Mouse (Mus musculus): ENCODE measurements around the gene Cacna2d3. TPM values are rescaled to one million over a fixed set of nuclear protein-coding genes. Genes with fewer than 3 reads are reported as not detected.

Gene Cacna2d3
- polyA plus RNA-seq, 1 experiment from 2014 or later: 63.0 TPM

DNA sequence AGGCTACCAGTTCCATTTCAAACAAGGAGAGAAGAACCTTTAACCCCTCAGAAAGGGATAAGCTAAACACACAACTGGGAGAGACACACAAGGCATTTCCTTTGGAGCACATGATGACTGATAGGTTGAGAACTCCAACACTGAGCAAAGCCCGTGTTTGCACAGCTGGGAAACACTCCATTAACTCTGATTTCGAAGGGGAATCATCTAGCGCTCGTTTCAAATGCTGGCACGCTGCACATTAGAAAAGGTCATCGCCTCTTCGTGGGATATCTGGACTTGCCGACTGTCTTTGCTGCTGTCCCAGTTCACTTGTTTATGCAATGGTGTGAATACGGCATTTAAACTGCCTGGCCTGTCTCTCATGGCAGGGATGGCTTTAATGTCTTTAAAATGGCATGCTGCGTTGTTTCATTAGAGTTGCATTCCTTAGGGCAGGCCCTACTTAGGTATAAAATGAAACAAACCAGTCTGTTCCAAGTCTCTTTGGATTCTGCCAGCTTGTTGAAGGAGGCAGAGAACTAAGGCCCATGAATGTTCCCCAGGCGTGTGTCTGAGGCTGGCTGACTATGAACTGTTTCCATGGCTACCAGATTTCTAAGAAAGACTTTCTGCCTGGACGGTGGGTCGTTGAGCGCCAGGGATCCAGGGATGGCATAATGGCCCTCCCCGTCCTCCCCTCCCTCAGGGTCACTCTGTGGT lies 542.8 kb downstream of the Cacna2d3 start:
- Histone ChIP-seq H3K9me3 (ENCODE audit: control insufficient read depth, low read length) (no peaks in the 10 kb centered on the region), H3K27me3 (ENCODE audit: control insufficient read depth, insufficient read depth, low read length) (no peaks in the 10 kb centered on the region), H3K36me3 (ENCODE audit: control insufficient read depth, insufficient read depth, low read length) (no peaks in the 10 kb centered on the region), H3K4me3 (ENCODE audit: low read depth, low read length) (no peak overlapping the region), H3K27ac (ENCODE audit: low read depth, low read length) (0 out of 2 replicates have a peak overlapping the region, but pooled peaks have one; percentile 16), H3K4me1 (ENCODE audit: control insufficient read depth, insufficient read depth, low read length) (peaks cover 5% of the 10 kb centered on the region; the same call in 1 of the 2 replicates), H3K9ac (replicated peaks; ENCODE audit: low read depth, low read length) (no peak overlapping the region), H3K4me2 (ENCODE audit: low read depth, low read length) (no peak overlapping the region)
- WGBS: 5% methylated on average over 15 of the region's 15 CpGs
- peak; percentile 87 for ATAC-seq (ENCODE audit: low read depth)

DNA sequence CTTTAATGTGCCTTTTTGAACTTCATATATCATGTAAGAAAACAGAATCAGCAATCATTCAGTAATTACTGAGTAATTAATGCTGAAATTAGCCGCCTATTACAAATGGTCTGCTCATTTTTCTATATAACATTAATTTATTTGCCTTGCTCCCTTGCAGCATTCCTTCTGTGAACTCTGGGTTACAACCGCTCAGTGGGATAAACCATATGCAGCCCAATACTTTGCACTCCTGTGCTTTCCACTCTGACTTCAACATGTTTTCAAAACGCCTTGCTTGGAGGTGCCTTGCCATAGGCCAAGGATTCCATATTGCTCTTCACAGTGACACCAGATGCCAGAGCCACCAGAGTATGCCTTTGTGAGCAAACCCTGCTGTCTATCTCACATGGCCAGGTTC lies 546.9 kb downstream of the Cacna2d3 start:
- Histone ChIP-seq H3K9ac (replicated peaks; ENCODE audit: low read depth, low read length) (no peak overlapping the region), H3K9me3 (ENCODE audit: control insufficient read depth, low read length) (no peaks in the 10 kb centered on the region), H3K4me2 (ENCODE audit: low read depth, low read length) (no peak overlapping the region), H3K27me3 (ENCODE audit: control insufficient read depth, insufficient read depth, low read length) (no peaks in the 10 kb centered on the region), H3K4me3 (ENCODE audit: low read depth, low read length) (no peak overlapping the region), H3K36me3 (ENCODE audit: control insufficient read depth, insufficient read depth, low read length) (no peaks in the 10 kb centered on the region), H3K27ac (ENCODE audit: low read depth, low read length) (no peak overlapping the region), H3K4me1 (ENCODE audit: control insufficient read depth, insufficient read depth, low read length) (peaks cover 5% of the 10 kb centered on the region; the same call in 1 of the 2 replicates)
- WGBS: 83% methylated on average over 3 of the region's 3 CpGs
- no peak for ATAC-seq (ENCODE audit: low read depth)

DNA sequence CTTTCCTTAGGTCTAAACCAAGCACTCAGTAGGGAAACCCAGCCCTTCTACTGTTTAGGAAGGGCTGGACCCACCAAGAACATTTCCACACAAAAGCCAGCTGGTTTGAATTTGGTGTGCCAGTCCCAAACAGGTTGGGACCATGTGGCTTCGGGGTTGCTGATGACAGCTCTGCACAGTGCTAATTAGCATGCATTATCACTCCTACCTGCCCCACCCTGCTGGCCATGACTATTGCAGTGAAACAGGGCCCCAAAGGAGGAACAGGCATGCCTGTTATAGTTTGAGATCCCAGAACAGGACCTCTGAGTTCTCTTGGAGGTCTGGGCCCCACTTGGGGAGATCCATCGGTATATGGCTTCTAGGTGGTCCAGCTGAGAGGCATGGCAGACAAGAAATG lies 549.5 kb downstream of the Cacna2d3 start:
- no peaks in the 10 kb centered on the region for H3K4me1 ChIP-seq (ENCODE audit: control insufficient read depth, insufficient read depth, low read length)
- ATAC-seq (ENCODE audit: low read depth): no peak
- H3K9me3 ChIP-seq (ENCODE audit: control insufficient read depth, low read length): no peaks in the 10 kb centered on the region

DNA sequence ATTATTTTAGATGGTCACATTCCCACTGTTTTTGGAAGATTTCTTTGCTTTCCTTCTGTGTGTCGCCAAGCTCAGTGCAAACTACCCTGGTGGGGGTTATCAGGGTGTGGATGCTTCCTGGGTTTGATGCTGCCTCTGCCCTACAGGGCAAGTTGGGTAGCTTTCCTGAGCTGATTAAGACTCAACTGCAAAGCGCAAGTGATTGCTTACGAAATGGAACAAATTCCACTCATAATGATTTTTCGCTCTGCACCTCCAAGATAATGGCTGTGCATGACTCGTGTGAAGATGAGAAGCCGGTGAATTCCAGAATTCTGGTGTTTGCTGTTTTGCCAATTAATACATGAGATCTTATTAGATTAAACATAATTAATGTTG lies 557.0 kb downstream of the Cacna2d3 start:
- H3K9ac ChIP-seq (replicated peaks; ENCODE audit: low read depth, low read length): no peak overlapping the region
- 62% methylated on average over 6 of the region's 6 CpGs for WGBS
- no peaks in the 10 kb centered on the region for H3K9me3 ChIP-seq (ENCODE audit: control insufficient read depth, low read length)
- H3K27me3 ChIP-seq (ENCODE audit: control insufficient read depth, insufficient read depth, low read length): no peaks in the 10 kb centered on the region; the same call in none of the 2 replicates
- no peak overlapping the region for H3K4me2 ChIP-seq (ENCODE audit: low read depth, low read length)
- no peak overlapping the region for H3K4me3 ChIP-seq (ENCODE audit: low read depth, low read length)
- H3K4me1 ChIP-seq (ENCODE audit: control insufficient read depth, insufficient read depth, low read length): no peaks in the 10 kb centered on the region
- no peak overlapping the region for H3K27ac ChIP-seq (ENCODE audit: low read depth, low read length)
- ATAC-seq (ENCODE audit: low read depth): no peak
- H3K36me3 ChIP-seq (ENCODE audit: control insufficient read depth, insufficient read depth, low read length): no peaks in the 10 kb centered on the region

More for the DNA sequence above, 549.5 kb downstream of the Cacna2d3 start:
- Histone ChIP-seq H3K4me2 (ENCODE audit: low read depth, low read length) (no peak overlapping the region), H3K4me3 (ENCODE audit: low read depth, low read length) (no peak overlapping the region), H3K27ac (ENCODE audit: low read depth, low read length) (no peak overlapping the region), H3K36me3 (ENCODE audit: control insufficient read depth, insufficient read depth, low read length) (no peaks in the 10 kb centered on the region), H3K27me3 (ENCODE audit: control insufficient read depth, insufficient read depth, low read length) (no peaks in the 10 kb centered on the region; the same call in 1 of the 2 replicates), H3K9ac (replicated peaks; ENCODE audit: low read depth, low read length) (no peak overlapping the region)
- 93% methylated on average over 2 of the region's 2 CpGs for WGBS

DNA sequence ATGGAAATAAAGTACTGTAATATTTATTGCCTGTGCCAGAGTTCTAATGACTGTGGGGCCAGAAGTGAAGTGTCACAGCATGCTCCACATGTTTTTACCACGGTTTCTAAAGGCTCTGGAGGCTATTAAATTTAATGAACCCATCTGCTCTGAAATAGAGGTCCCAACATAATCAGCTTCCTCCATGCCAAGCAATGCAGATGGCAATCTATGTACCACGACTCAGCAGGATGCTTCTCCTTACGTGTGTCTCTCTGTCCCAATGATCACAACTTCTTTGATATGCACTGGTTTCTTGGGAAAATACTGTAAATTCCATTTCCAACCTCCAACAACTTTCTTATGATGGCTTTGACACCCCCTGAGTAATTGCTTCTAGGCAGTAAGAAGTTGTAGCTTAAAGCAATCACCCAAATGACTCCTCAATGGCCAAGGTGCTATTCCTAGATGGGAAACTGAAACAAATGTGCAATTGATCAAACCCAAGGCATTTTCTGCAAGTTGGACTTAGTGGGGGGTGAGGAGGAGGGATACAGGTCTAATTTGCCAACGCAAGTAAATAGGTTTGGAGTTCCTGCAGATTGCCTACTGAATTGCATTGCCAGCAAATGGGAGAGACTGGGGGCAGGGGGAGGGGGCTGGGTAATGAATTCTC lies 557.5 kb downstream of the Cacna2d3 start:
- Histone ChIP-seq H3K4me3 (ENCODE audit: low read depth, low read length) (no peak overlapping the region), H3K9ac (replicated peaks; ENCODE audit: low read depth, low read length) (no peak overlapping the region), H3K27ac (ENCODE audit: low read depth, low read length) (no peak overlapping the region), H3K4me1 (ENCODE audit: control insufficient read depth, insufficient read depth, low read length) (no peaks in the 10 kb centered on the region), H3K36me3 (ENCODE audit: control insufficient read depth, insufficient read depth, low read length) (no peaks in the 10 kb centered on the region), H3K27me3 (ENCODE audit: control insufficient read depth, insufficient read depth, low read length) (no peaks in the 10 kb centered on the region; the same call in none of the 2 replicates), H3K9me3 (ENCODE audit: control insufficient read depth, low read length) (no peaks in the 10 kb centered on the region), H3K4me2 (ENCODE audit: low read depth, low read length) (no peak overlapping the region)
- 15% methylated on average over 4 of the region's 4 CpGs for WGBS
- peak; percentile 49; the same call in 1 of the 2 replicates for ATAC-seq (ENCODE audit: low read depth)

GRCm38 (mm10) chr14:29159803-29160202 lies 561.9 kb downstream of the Cacna2d3 start:
- no peak for ATAC-seq (ENCODE audit: low read depth)
- no peak overlapping the region for H3K27ac ChIP-seq (ENCODE audit: low read depth, low read length)
- no peaks in the 10 kb centered on the region for H3K9me3 ChIP-seq (ENCODE audit: control insufficient read depth, low read length)
- no peaks in the 10 kb centered on the region for H3K27me3 ChIP-seq (ENCODE audit: control insufficient read depth, insufficient read depth, low read length)
- no peak overlapping the region for H3K4me2 ChIP-seq (ENCODE audit: low read depth, low read length)
- 81% methylated on average over 3 of the region's 3 CpGs for WGBS
- H3K9ac ChIP-seq (replicated peaks; ENCODE audit: low read depth, low read length): no peak overlapping the region
- H3K36me3 ChIP-seq (ENCODE audit: control insufficient read depth, insufficient read depth, low read length): no peaks in the 10 kb centered on the region
- no peaks in the 10 kb centered on the region for H3K4me1 ChIP-seq (ENCODE audit: control insufficient read depth, insufficient read depth, low read length)
- no peak overlapping the region for H3K4me3 ChIP-seq (ENCODE audit: low read depth, low read length)

GRCm38 (mm10) chr14:29157096-29157495 lies 564.6 kb downstream of the Cacna2d3 start:
- no peaks in the 10 kb centered on the region for H3K9me3 ChIP-seq (ENCODE audit: control insufficient read depth, low read length)
- no peak overlapping the region for H3K9ac ChIP-seq (replicated peaks; ENCODE audit: low read depth, low read length)
- 91% methylated on average over 5 of the region's 5 CpGs for WGBS
- no peaks in the 10 kb centered on the region for H3K36me3 ChIP-seq (ENCODE audit: control insufficient read depth, insufficient read depth, low read length)
- no peak overlapping the region for H3K4me2 ChIP-seq (ENCODE audit: low read depth, low read length)
- H3K27ac ChIP-seq (ENCODE audit: low read depth, low read length): no peak overlapping the region
- no peak for ATAC-seq (ENCODE audit: low read depth)
- no peaks in the 10 kb centered on the region for H3K27me3 ChIP-seq (ENCODE audit: control insufficient read depth, insufficient read depth, low read length)
- H3K4me3 ChIP-seq (ENCODE audit: low read depth, low read length): no peak overlapping the region
- H3K4me1 ChIP-seq (ENCODE audit: control insufficient read depth, insufficient read depth, low read length): no peaks in the 10 kb centered on the region

DNA sequence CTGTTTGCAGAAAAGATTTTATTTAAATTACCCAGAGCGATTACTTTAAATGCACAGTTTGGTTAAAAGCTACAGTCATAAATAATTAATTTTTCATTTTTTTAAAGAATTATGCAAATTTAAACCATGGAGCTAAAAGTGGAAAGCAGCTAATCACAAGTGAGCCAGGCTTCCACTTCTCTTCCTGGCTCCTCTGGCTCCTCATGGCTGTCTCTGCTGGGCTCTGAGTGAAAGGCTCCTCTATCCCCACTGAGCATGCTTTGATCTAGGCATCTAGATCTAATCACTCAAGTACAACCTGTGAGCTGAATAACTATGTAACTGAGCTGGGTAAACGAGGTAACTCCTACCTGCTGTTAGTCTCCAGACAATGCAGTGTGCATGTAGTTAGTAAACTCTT lies 577.5 kb downstream of the Cacna2d3 start:
- Histone ChIP-seq H3K27me3 (ENCODE audit: control insufficient read depth, insufficient read depth, low read length) (no peaks in the 10 kb centered on the region), H3K4me3 (ENCODE audit: low read depth, low read length) (no peak overlapping the region), H3K9ac (replicated peaks; ENCODE audit: low read depth, low read length) (no peak overlapping the region), H3K4me2 (ENCODE audit: low read depth, low read length) (no peak overlapping the region), H3K36me3 (ENCODE audit: control insufficient read depth, insufficient read depth, low read length) (no peaks in the 10 kb centered on the region), H3K27ac (ENCODE audit: low read depth, low read length) (no peak overlapping the region), H3K4me1 (ENCODE audit: control insufficient read depth, insufficient read depth, low read length) (no peaks in the 10 kb centered on the region), H3K9me3 (ENCODE audit: control insufficient read depth, low read length) (no peaks in the 10 kb centered on the region)
- WGBS: 64% methylated on average over 2 of the region's 2 CpGs
- no peak for ATAC-seq (ENCODE audit: low read depth)

- Histone ChIP-seq H3K27me3 (ENCODE audit: control insufficient read depth, insufficient read depth, low read length) (no peaks in the 10 kb centered on the region), H3K4me2 (ENCODE audit: low read depth, low read length) (no peak overlapping the region), H3K9ac (replicated peaks; ENCODE audit: low read depth, low read length) (no peak overlapping the region), H3K36me3 (ENCODE audit: control insufficient read depth, insufficient read depth, low read length) (no peaks in the 10 kb centered on the region), H3K4me1 (ENCODE audit: control insufficient read depth, insufficient read depth, low read length) (no peaks in the 10 kb centered on the region), H3K27ac (ENCODE audit: low read depth, low read length) (no peak overlapping the region), H3K9me3 (ENCODE audit: control insufficient read depth, low read length) (no peaks in the 10 kb centered on the region), H3K4me3 (ENCODE audit: low read depth, low read length) (no peak overlapping the region)
- WGBS: 89% methylated on average over 7 of the region's 7 CpGs
- ATAC-seq (ENCODE audit: low read depth): no peak
These were observed 584.0 kb downstream of the Cacna2d3 start for GRCm38 (mm10) chr14:29137614-29138013.

All from neural tube, embryonic 14.5 days (tissue).